Mouse (Mus musculus): ENCODE results near the gene Mrpl18. TPM values are rescaled to one million over a fixed set of nuclear protein-coding genes. Genes with fewer than 3 reads are reported as not detected.

Mrpl18 gene
- polyA plus RNA-seq, 1 experiment from 2014 or later, result 81.0 TPM

DNA sequence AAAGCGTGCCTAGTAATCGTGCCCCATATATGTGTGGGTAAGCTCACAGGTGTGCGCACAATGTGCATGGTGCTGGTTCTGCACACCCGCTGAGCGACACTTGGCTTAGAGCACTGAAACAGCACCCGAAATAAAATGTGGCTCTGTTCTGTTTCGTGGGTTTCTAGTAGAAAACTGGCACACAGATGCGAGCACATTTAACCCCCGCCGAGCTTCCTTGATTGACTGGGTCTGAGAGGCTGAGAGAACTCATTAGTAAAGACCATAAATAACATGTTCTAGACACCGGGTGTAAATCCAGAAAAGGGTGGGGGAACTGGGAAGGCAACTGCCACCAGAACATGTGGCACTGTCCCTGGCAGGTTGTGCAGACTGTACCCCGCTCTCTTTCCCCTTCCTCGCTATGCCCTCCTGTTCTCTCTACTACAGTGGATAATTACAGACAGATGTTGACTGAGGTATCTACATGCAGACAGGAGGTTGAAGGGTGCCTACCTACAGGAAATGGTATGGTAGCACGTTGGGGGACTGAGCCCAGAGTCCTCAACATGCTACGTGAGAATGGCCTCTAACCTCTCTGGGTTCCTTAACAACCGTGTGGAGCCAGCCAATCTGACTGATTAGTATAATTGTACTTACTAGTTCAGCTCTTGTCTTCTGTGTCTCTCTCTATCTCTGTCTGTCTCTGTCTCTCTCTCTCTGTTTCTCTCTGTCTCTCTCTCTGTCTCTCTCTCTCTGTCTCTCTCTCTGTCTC is 43.7 kb downstream of the Mrpl18 start:
- ATAC-seq, result no peak
- no peaks in the 10 kb centered on the region for H3K36me3 ChIP-seq (replicated peaks; ENCODE audit: insufficient read depth, low read length)
- no peak for TF ChIP-seq EP300 (IDR thresholded peaks at IDR 0.05; ENCODE audit: low read depth)
- no peak for TF ChIP-seq CTCF (IDR thresholded peaks at IDR 0.05; ENCODE audit: low read depth)

DNA sequence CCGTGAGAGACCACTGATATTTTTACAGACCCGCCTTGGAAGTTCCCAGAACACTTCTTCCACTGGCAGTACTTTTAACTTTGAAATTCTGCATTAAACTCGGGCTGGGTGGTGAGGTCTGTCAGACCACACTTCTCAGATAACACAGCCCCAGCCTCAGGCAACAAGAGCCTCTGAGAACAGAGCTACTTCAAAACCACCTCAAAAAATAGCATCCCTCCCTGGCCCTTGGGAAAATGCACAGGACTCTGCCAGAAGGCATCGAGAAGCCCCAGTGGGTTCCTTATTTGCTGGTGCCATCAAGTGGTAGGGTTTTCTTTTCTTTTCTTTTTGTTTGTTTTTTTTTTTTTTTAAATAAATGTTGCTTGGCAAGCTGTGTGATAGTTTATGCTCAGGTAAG is 47.5 kb downstream of the Mrpl18 start:
- no peak overlapping the region for H3K9ac ChIP-seq (replicated peaks)
- ATAC-seq, result no peak
- TF ChIP-seq EP300 (IDR thresholded peaks at IDR 0.05; ENCODE audit: low read depth), result no peak
- no peak for TF ChIP-seq CTCF (IDR thresholded peaks at IDR 0.05; ENCODE audit: low read depth)
- no peak overlapping the region for H3K4me3 ChIP-seq (ENCODE audit: low read depth, low read length)
- H3K4me2 ChIP-seq (ENCODE audit: low read depth, low read length), result no peak overlapping the region
- no peak for DNase-seq
- no peaks in the 10 kb centered on the region for H3K4me1 ChIP-seq (ENCODE audit: insufficient read depth)
- no peaks in the 10 kb centered on the region for H3K36me3 ChIP-seq (replicated peaks; ENCODE audit: insufficient read depth, low read length)
- 0 out of 2 replicates have a peak, but pooled peaks cover 13% of the 10 kb centered on the region for H3K27me3 ChIP-seq (ENCODE audit: insufficient read depth, low read length)
- H3K9me3 ChIP-seq (ENCODE audit: low read length), result no peaks in the 10 kb centered on the region
- no peak overlapping the region for H3K27ac ChIP-seq (ENCODE audit: low read depth)
- WGBS (ENCODE audit: insufficient replicate concordance), result 18% methylated on average over 4 of the region's 4 CpGs

More for the DNA sequence above, 43.7 kb downstream of the Mrpl18 start:
- no peak overlapping the region for H3K4me2 ChIP-seq (ENCODE audit: low read depth, low read length)
- no peak overlapping the region for H3K27ac ChIP-seq (ENCODE audit: low read depth)
- H3K9me3 ChIP-seq (ENCODE audit: low read length), result no peaks in the 10 kb centered on the region
- H3K4me3 ChIP-seq (ENCODE audit: low read depth, low read length), result no peak overlapping the region
- no peak for DNase-seq
- H3K4me1 ChIP-seq (ENCODE audit: insufficient read depth), result no peaks in the 10 kb centered on the region
- no peak overlapping the region for H3K9ac ChIP-seq (replicated peaks)
- 56% methylated on average over 16 of the region's 16 CpGs for WGBS (ENCODE audit: insufficient replicate concordance)
- 0 out of 2 replicates have a peak, but pooled peaks cover 13% of the 10 kb centered on the region for H3K27me3 ChIP-seq (ENCODE audit: insufficient read depth, low read length)

DNA sequence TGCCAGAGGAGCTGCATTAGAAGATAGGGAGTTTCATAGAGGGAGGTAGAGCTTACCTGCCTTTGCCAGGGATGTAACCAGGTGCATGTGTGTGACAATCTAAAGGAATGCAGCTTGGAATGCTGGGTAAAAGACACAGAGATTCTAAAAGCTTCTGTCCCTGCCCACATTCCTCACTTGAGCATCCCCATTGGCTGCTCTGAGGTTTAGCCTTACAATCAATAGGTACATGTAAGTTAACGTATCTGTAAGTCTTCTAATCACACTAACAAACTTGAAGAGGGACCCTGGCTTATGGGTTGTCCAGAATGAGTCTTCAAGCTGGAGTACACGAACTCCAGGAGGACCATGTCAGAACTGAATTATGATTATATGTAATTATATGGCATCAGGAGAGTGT is 48.1 kb downstream of the Mrpl18 start, which contains the start of gene Mas1:
Mas1 (minus strand) TSS at position 101 of the 400 bp plus-strand sequence.
- no peak for DNase-seq
- WGBS (ENCODE audit: insufficient replicate concordance), result 46% methylated on average over 2 of the region's 2 CpGs
- Histone ChIP-seq H3K36me3 (replicated peaks; ENCODE audit: insufficient read depth, low read length) (no peaks in the 10 kb centered on the region), H3K9ac (replicated peaks) (no peak within 1 kb of the TSS), H3K4me3 (ENCODE audit: low read depth, low read length) (no peak within 1 kb of the TSS), H3K27ac (ENCODE audit: low read depth) (no peak within 1 kb of the TSS), H3K4me2 (ENCODE audit: low read depth, low read length) (no peak within 1 kb of the TSS), H3K4me1 (ENCODE audit: insufficient read depth) (no peaks in the 10 kb centered on the region), H3K27me3 (ENCODE audit: insufficient read depth, low read length) (0 out of 2 replicates have a peak, but pooled peaks cover 13% of the 10 kb centered on the region), H3K9me3 (ENCODE audit: low read length) (no peaks in the 10 kb centered on the region)
- no peak for TF ChIP-seq CTCF (IDR thresholded peaks at IDR 0.05; ENCODE audit: low read depth)
- TF ChIP-seq EP300 (IDR thresholded peaks at IDR 0.05; ENCODE audit: low read depth), result no peak
- ATAC-seq, result no peak

DNA sequence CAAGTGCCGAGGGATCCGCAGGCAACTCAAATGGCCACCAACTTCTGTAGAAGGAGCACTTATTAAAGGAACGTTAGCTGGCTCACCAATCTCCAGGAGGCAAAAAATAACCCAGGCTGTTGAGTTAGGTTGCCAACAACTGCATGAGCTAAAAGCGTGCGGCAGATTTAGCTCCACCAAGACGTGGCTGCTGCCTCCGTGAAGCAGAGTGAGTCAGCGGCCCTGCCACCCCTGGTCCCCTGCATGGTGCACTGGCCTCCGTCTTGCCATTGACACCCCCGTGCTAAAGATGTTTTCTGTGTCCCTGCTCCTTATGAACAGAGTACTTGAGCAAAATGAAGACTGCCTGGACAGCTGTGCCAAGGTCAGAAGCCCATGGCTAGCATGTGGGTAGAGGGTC is 49.3 kb downstream of the Mrpl18 start:
- Histone ChIP-seq H3K9ac (replicated peaks) (no peak overlapping the region), H3K9me3 (ENCODE audit: low read length) (no peaks in the 10 kb centered on the region), H3K27me3 (ENCODE audit: insufficient read depth, low read length) (0 out of 2 replicates have a peak, but pooled peaks cover 6% of the 10 kb centered on the region), H3K4me3 (ENCODE audit: low read depth, low read length) (no peak overlapping the region), H3K27ac (ENCODE audit: low read depth) (no peak overlapping the region), H3K4me1 (ENCODE audit: insufficient read depth) (no peaks in the 10 kb centered on the region), H3K4me2 (ENCODE audit: low read depth, low read length) (no peak overlapping the region), H3K36me3 (replicated peaks; ENCODE audit: insufficient read depth, low read length) (no peaks in the 10 kb centered on the region)
- 74% methylated on average over 10 of the region's 10 CpGs for WGBS (ENCODE audit: insufficient replicate concordance)
- DNase-seq (no peak), ATAC-seq (no peak)
- TF ChIP-seq CTCF (IDR thresholded peaks at IDR 0.05; ENCODE audit: low read depth) (no peak), EP300 (IDR thresholded peaks at IDR 0.05; ENCODE audit: low read depth) (no peak)

DNA sequence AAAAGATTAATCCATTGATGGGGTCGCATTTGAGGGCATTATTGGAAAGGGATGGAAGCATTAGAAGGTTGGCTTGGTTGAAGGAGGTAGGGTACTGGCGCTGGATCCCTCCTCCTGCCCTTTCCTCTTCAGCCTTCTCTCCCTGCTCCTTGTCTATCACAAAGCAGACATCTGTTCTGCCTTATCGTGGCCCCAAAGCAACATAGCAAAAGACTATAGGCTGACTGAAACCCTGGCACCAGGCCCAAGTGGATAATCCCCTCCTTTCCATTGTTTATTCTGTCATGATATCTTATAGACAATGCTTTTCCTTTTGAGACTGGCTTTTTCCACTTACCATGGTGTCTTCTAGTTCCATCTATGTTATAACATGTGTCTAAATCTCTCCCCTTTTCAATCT is 50.7 kb downstream of the Mrpl18 start:
- TF ChIP-seq EP300 (IDR thresholded peaks at IDR 0.05; ENCODE audit: low read depth) (no peak), CTCF (IDR thresholded peaks at IDR 0.05; ENCODE audit: low read depth) (no peak)

DNA sequence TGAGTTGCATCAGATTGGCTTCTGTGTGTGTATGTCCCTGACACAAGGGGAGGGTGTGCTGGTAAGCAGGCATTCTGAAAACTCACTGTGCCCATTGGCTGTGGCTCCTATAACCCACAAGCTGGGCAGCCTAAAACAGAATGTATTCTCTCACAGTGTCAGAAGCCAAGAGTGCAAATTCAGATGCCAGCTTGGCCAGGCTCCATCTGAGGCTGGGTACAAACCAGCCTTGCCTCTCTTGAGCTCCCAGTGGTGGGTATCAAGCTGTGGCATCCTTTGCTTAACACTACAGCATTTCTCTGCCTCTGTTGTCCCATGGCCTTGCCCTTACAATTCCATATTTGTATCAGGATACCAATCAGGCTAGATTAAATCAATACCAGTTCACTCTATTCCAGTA is 52.0 kb downstream of the Mrpl18 start:
- Histone ChIP-seq H3K9me3 (ENCODE audit: low read length) (no peaks in the 10 kb centered on the region), H3K9ac (replicated peaks) (no peak overlapping the region), H3K27me3 (ENCODE audit: insufficient read depth, low read length) (no peaks in the 10 kb centered on the region), H3K4me1 (ENCODE audit: insufficient read depth) (no peaks in the 10 kb centered on the region), H3K4me3 (ENCODE audit: low read depth, low read length) (no peak overlapping the region), H3K27ac (ENCODE audit: low read depth) (no peak overlapping the region), H3K4me2 (ENCODE audit: low read depth, low read length) (no peak overlapping the region), H3K36me3 (replicated peaks; ENCODE audit: insufficient read depth, low read length) (no peaks in the 10 kb centered on the region)
- TF ChIP-seq CTCF (IDR thresholded peaks at IDR 0.05; ENCODE audit: low read depth) (no peak), EP300 (IDR thresholded peaks at IDR 0.05; ENCODE audit: low read depth) (no peak)
- no peak for DNase-seq
- ATAC-seq, result no peak

More for the DNA sequence above, 50.7 kb downstream of the Mrpl18 start:
- no peaks in the 10 kb centered on the region for H3K9me3 ChIP-seq (ENCODE audit: low read length)
- H3K4me1 ChIP-seq (ENCODE audit: insufficient read depth), result no peaks in the 10 kb centered on the region
- no peak overlapping the region for H3K4me3 ChIP-seq (ENCODE audit: low read depth, low read length)
- H3K9ac ChIP-seq (replicated peaks), result no peak overlapping the region
- H3K27me3 ChIP-seq (ENCODE audit: insufficient read depth, low read length), result no peaks in the 10 kb centered on the region
- DNase-seq (no peak), ATAC-seq (no peak)
- no peak overlapping the region for H3K27ac ChIP-seq (ENCODE audit: low read depth)
- no peaks in the 10 kb centered on the region for H3K36me3 ChIP-seq (replicated peaks; ENCODE audit: insufficient read depth, low read length)
- H3K4me2 ChIP-seq (ENCODE audit: low read depth, low read length), result no peak overlapping the region
- WGBS (ENCODE audit: insufficient replicate concordance), result 55% methylated on average over 3 of the region's 3 CpGs

Small RNAs within 50 kb of the gene (microRNA-seq; reads per million reads assigned to microRNA genes)
- gene Gm24085, result not detected

Other genes starting within 250 kb of the Mrpl18 start
- 6.1 and 11.7 TPM in 2 replicates for gene Slc22a1, start 240.5 kb downstream of the Mrpl18 start, polyA plus RNA-seq (2015; fragmentation: Nextera tagmentation; extraction: Ambion mirVana)
- gene Igf2r, start 146.7 kb downstream of the Mrpl18 start, polyA plus RNA-seq (2015; fragmentation: Nextera tagmentation; extraction: Ambion mirVana), result 4.5 and 6.5 TPM in 2 replicates
- gene Mas1, start 48.2 kb downstream of the Mrpl18 start, polyA plus RNA-seq (2015; fragmentation: Nextera tagmentation; extraction: Ambion mirVana), result 0.12 and 0.28 TPM in 2 replicates
- not detected in 2 replicates for gene Mrgprh, start 40.3 kb downstream of the Mrpl18 start, polyA plus RNA-seq (2015; fragmentation: Nextera tagmentation; extraction: Ambion mirVana)
- gene Pnldc1, start 6.1 kb downstream of the Mrpl18 start, polyA plus RNA-seq (2015; fragmentation: Nextera tagmentation; extraction: Ambion mirVana), result 0.47 and 0.95 TPM in 2 replicates
- 136 TPM in 2 replicates for gene Tcp1, start 644 bp downstream of the Mrpl18 start, polyA plus RNA-seq (2015; fragmentation: Nextera tagmentation; extraction: Ambion mirVana)
- gene Acat3, start 24.3 kb upstream of the Mrpl18 start, polyA plus RNA-seq (2015; fragmentation: Nextera tagmentation; extraction: Ambion mirVana), result 38.4 and 38.8 TPM in 2 replicates
- gene Acat2, start 44.4 kb upstream of the Mrpl18 start, polyA plus RNA-seq (2015; fragmentation: Nextera tagmentation; extraction: Ambion mirVana), result 36.4 and 39.1 TPM in 2 replicates
- 49.2 and 54.6 TPM in 2 replicates for gene Wtap, start 77.8 kb upstream of the Mrpl18 start, polyA plus RNA-seq (2015; fragmentation: Nextera tagmentation; extraction: Ambion mirVana)
- gene Sod2, start 90.5 kb upstream of the Mrpl18 start, polyA plus RNA-seq (2015; fragmentation: Nextera tagmentation; extraction: Ambion mirVana), result 200 and 212 TPM in 2 replicates
- gene Gpr31b, start 136.0 kb upstream of the Mrpl18 start, polyA plus RNA-seq (2015; fragmentation: Nextera tagmentation; extraction: Ambion mirVana), result not detected in 2 replicates
- gene Tcp10b, start 144.8 kb upstream of the Mrpl18 start, polyA plus RNA-seq (2015; fragmentation: Nextera tagmentation; extraction: Ambion mirVana), result not detected in 2 replicates
- 0.05 TPM in 1 of 2 replicates, not detected in the other for gene Unc93a, start 215.5 kb upstream of the Mrpl18 start, polyA plus RNA-seq (2015; fragmentation: Nextera tagmentation; extraction: Ambion mirVana)